Mouse (Mus musculus): ENCODE measurements at regions not wholly inside any gene's neighbourhood (a gene's known extent, or its start where the extent isn't known, plus 50 kb on each side); places are given as distances from the start of the nearest gene placed in this dataset.

DNA sequence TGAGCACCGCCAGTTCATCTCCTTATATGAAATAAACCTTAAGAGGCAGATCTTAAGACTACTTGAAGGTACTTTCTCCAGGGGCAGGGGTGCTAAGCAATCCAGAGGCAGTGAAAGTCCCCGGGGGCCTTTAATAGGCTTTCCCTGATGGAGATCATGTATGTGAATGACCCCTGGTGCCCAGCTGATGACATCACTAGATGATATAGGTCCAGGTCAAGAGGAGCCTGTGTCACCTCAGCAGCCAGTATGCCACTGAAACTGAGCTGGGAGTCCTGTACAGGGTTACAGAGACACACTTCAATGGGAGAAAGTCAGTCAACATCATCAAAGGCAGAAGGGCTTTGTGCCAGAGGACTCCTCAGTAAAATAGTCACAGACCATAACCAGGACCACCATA is 457.8 kb downstream of the Wdr11 start:
- Histone ChIP-seq H3K9me3 (replicated peaks) (no peaks in the 10 kb centered on the region), H3K9ac (no peak overlapping the region), H3K27ac (no peak overlapping the region), H3K4me1 (no peaks in the 10 kb centered on the region), H3K36me3 (no peaks in the 10 kb centered on the region), H3K4me2 (no peak overlapping the region), H3K27me3 (replicated peaks) (no peaks in the 10 kb centered on the region), H3K4me3 (no peak overlapping the region)
- WGBS (ENCODE audit: insufficient replicate concordance) = 69% methylated on average over 2 of the region's 2 CpGs
- no peak for ATAC-seq

DNA sequence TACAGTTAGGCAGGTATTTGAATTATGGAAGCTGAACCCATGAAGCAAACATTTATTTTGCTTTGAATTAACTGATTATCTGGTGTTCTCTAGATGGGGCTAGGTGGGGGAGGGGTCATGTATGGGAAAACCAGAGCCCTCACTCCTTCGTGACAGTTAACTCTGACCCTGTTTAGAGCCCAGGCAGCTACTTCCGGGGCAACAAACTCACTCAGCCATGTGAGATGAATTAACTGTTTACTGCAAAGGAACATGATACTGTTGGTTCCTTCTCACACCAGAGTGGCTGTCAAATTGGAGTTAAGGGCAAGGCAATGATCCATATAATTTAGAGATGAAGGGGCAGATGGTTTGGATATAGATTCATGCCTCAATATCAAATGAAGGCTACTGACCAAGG is 458.5 kb downstream of the Wdr11 start:
- Histone ChIP-seq H3K4me2 (no peak overlapping the region), H3K4me1 (no peaks in the 10 kb centered on the region), H3K27ac (no peak overlapping the region), H3K36me3 (no peaks in the 10 kb centered on the region), H3K9me3 (replicated peaks) (no peaks in the 10 kb centered on the region), H3K27me3 (replicated peaks) (no peaks in the 10 kb centered on the region), H3K4me3 (no peak overlapping the region), H3K9ac (no peak overlapping the region)
- WGBS (ENCODE audit: insufficient replicate concordance) = 23% methylated on average over 2 of the region's 2 CpGs
- ATAC-seq = no peak

DNA sequence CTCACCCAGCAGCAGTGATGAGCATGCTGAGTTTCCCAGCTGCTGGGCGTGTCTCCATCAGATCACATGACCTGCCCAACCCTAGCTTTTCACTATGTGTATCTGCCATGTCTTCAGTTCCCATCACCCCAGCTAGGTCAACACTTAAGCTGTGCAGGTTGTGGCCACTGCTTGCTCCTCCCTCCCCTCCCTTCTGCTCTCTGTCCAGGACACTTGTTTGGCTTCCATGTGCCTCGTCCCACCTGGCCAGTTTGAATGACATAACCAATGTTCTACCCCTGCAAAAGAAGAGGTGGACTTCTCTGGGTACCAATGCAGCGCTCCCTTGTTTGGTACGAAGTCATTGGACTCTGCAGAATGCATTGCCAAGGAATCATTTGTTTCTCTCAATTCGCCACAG is 460.7 kb downstream of the Wdr11 start:
- Histone ChIP-seq H3K4me1 (no peaks in the 10 kb centered on the region), H3K9me3 (replicated peaks) (no peaks in the 10 kb centered on the region), H3K36me3 (no peaks in the 10 kb centered on the region), H3K4me3 (no peak overlapping the region), H3K27me3 (replicated peaks) (no peaks in the 10 kb centered on the region), H3K4me2 (no peak overlapping the region), H3K27ac (no peak overlapping the region), H3K9ac (no peak overlapping the region)
- 80% methylated on average over 5 of the region's 5 CpGs for WGBS (ENCODE audit: insufficient replicate concordance)
- ATAC-seq = no peak

- H3K4me2 ChIP-seq = no peak overlapping the region
- no peaks in the 10 kb centered on the region for H3K27me3 ChIP-seq (replicated peaks)
- no peak overlapping the region for H3K4me3 ChIP-seq
- H3K36me3 ChIP-seq = no peaks in the 10 kb centered on the region
- no peak overlapping the region for H3K9ac ChIP-seq
- no peak for ATAC-seq
- no peaks in the 10 kb centered on the region for H3K4me1 ChIP-seq
- H3K27ac ChIP-seq = no peak overlapping the region
- no peaks in the 10 kb centered on the region for H3K9me3 ChIP-seq (replicated peaks)
- 64% methylated on average over 6 of the region's 6 CpGs for WGBS (ENCODE audit: insufficient replicate concordance)
Observed at GRCm38 (mm10) chr7:130057708-130058107, 462.5 kb downstream of the Ate1 start.

- Histone ChIP-seq H3K9ac (no peak overlapping the region), H3K36me3 (no peaks in the 10 kb centered on the region), H3K4me2 (no peak overlapping the region), H3K4me1 (no peaks in the 10 kb centered on the region), H3K9me3 (replicated peaks) (no peaks in the 10 kb centered on the region), H3K27ac (no peak overlapping the region), H3K27me3 (replicated peaks) (no peaks in the 10 kb centered on the region), H3K4me3 (no peak overlapping the region)
- ATAC-seq = no peak
- 72% methylated on average over 12 of the region's 12 CpGs for WGBS (ENCODE audit: insufficient replicate concordance)
Observed at GRCm38 (mm10) chr7:130058267-130058666, 461.9 kb downstream of the Ate1 start.

GRCm38 (mm10) chr7:130059684-130060607 is 460.2 kb downstream of the Ate1 start:
- Histone ChIP-seq H3K27me3 (replicated peaks) (no peaks in the 10 kb centered on the region), H3K9ac (no peak overlapping the region), H3K4me2 (no peak overlapping the region), H3K9me3 (replicated peaks) (no peaks in the 10 kb centered on the region), H3K4me3 (no peak overlapping the region), H3K27ac (no peak overlapping the region), H3K4me1 (no peaks in the 10 kb centered on the region), H3K36me3 (no peaks in the 10 kb centered on the region)
- ATAC-seq = no peak
- WGBS (ENCODE audit: insufficient replicate concordance) = 68% methylated on average over 15 of the region's 15 CpGs

DNA sequence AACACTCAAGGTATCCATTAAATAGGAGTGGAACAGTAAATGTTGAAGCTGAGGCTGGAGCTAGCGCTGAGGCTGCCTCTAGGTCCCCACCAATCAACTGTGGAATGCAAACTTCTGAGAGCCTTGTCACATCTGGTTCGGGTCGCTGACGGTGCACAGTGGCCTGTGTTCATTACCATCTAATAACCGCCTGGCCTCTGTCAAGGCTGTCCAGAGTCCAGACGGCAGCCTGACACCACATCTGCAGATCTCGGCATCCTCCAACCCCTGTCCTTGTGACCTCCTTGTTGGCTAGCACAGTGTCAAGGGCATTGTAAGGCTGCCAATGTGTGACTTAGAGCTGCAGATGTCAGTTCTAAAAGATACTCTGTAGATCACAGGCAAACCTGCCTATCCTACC is 455.7 kb downstream of the Ate1 start:
- H3K9ac ChIP-seq = no peak overlapping the region
- H3K36me3 ChIP-seq = no peaks in the 10 kb centered on the region
- H3K4me2 ChIP-seq = no peak overlapping the region
- ATAC-seq = no peak
- 54% methylated on average over 7 of the region's 7 CpGs for WGBS (ENCODE audit: insufficient replicate concordance)
- H3K4me1 ChIP-seq = no peaks in the 10 kb centered on the region
- no peaks in the 10 kb centered on the region for H3K27me3 ChIP-seq (replicated peaks)
- no peak overlapping the region for H3K4me3 ChIP-seq
- H3K27ac ChIP-seq = no peak overlapping the region
- H3K9me3 ChIP-seq (replicated peaks) = no peaks in the 10 kb centered on the region

GRCm38 (mm10) chr7:130068316-130068715 is 451.9 kb downstream of the Ate1 start:
- H3K27me3 ChIP-seq (replicated peaks) = no peaks in the 10 kb centered on the region
- ATAC-seq = no peak
- H3K9me3 ChIP-seq (replicated peaks) = no peaks in the 10 kb centered on the region
- no peaks in the 10 kb centered on the region for H3K36me3 ChIP-seq
- no peak overlapping the region for H3K9ac ChIP-seq
- H3K4me3 ChIP-seq = no peak overlapping the region
- 45% methylated on average over 3 of the region's 3 CpGs for WGBS (ENCODE audit: insufficient replicate concordance)
- no peak overlapping the region for H3K4me2 ChIP-seq
- H3K27ac ChIP-seq = no peak overlapping the region
- H3K4me1 ChIP-seq = no peaks in the 10 kb centered on the region

DNA sequence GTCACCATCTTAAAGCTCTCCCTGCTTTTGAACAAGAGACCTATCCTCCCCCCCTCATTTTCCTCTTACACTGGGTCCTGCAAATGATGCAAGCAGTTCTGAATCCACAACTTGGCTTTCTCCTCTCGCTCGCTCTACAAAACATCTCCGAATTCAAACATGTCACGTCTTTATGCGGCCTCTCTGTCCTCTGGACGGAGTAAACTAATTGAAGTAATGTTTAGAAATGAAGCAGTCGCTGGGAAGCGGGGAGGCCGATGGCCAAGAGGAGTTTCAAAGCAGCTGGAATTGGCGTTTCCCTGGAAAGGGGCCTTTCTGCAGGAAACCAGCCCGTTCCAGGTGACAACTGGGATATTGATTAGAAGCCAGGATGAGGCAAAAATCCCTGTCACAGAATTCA is 446.8 kb downstream of the Ate1 start:
- no peak for ATAC-seq
- WGBS (ENCODE audit: insufficient replicate concordance) = 62% methylated on average over 11 of the region's 11 CpGs
- Histone ChIP-seq H3K27me3 (replicated peaks) (no peaks in the 10 kb centered on the region; the same call in 1 of the 2 replicates), H3K9ac (no peak overlapping the region), H3K9me3 (replicated peaks) (no peaks in the 10 kb centered on the region), H3K4me3 (no peak overlapping the region), H3K4me2 (peak overlapping the region; percentile 45), H3K4me1 (0 out of 2 replicates have a peak, but pooled peaks cover 3% of the 10 kb centered on the region), H3K27ac (no peak overlapping the region), H3K36me3 (no peaks in the 10 kb centered on the region)

GRCm38 (mm10) chr7:130073890-130074819 is 446.0 kb downstream of the Ate1 start:
- Histone ChIP-seq H3K9me3 (replicated peaks) (no peaks in the 10 kb centered on the region), H3K4me3 (peak overlapping the region; percentile 15; the same call in 1 of the 2 replicates), H3K27ac (no peak overlapping the region), H3K4me2 (peak overlapping the region; percentile 45), H3K36me3 (no peaks in the 10 kb centered on the region), H3K4me1 (0 out of 2 replicates have a peak, but pooled peaks cover 3% of the 10 kb centered on the region), H3K27me3 (replicated peaks) (no peaks in the 10 kb centered on the region; the same call in 1 of the 2 replicates), H3K9ac (no peak overlapping the region)
- ATAC-seq = no peak
- 32% methylated on average over 27 of the region's 27 CpGs for WGBS (ENCODE audit: insufficient replicate concordance)

GRCm38 (mm10) chr7:130082662-130083061 is 437.5 kb downstream of the Ate1 start:
- H3K27ac ChIP-seq = no peak overlapping the region
- H3K4me3 ChIP-seq = no peak overlapping the region
- no peak overlapping the region for H3K4me2 ChIP-seq
- H3K9me3 ChIP-seq (replicated peaks) = 0 out of 2 replicates have a peak, but pooled peaks cover 5% of the 10 kb centered on the region
- H3K9ac ChIP-seq = no peak overlapping the region
- no peaks in the 10 kb centered on the region for H3K36me3 ChIP-seq
- ATAC-seq = no peak
- H3K27me3 ChIP-seq (replicated peaks) = no peaks in the 10 kb centered on the region
- no peaks in the 10 kb centered on the region for H3K4me1 ChIP-seq
- WGBS (ENCODE audit: insufficient replicate concordance) = 76% methylated on average over 4 of the region's 4 CpGs

DNA sequence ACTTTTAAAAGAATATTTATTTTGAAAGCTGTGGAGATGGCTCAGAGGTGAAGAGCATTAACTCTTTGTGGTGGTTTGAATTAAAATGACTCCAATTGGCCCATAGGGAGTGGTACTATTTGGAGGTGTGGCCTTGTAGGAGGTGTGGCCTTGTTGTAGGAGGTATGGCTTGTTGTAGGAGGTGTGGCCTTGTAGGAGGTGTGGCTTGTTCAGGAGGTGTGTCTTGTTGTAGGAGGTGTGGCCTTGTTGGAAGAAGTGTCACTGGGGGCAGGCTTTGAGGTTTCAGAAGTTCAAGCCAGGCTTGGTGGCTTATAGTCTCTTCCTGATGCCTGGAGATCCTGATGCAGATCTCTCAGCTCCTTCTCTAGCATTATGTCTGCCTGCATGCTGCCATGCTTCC is 434.5 kb downstream of the Ate1 start:
- H3K27me3 ChIP-seq (replicated peaks) = no peaks in the 10 kb centered on the region

More for the DNA sequence above, 434.5 kb downstream of the Ate1 start:
- H3K4me3 ChIP-seq = no peak overlapping the region
- ATAC-seq = no peak
- no peak overlapping the region for H3K4me2 ChIP-seq
- H3K36me3 ChIP-seq = no peaks in the 10 kb centered on the region
- H3K9me3 ChIP-seq (replicated peaks) = 0 out of 2 replicates have a peak, but pooled peaks cover 5% of the 10 kb centered on the region
- no peak overlapping the region for H3K27ac ChIP-seq
- no peak overlapping the region for H3K9ac ChIP-seq
- H3K4me1 ChIP-seq = no peaks in the 10 kb centered on the region
